Mouse (Mus musculus): ENCODE data around the gene Mrpl53.

Gene Mrpl53

DNA sequence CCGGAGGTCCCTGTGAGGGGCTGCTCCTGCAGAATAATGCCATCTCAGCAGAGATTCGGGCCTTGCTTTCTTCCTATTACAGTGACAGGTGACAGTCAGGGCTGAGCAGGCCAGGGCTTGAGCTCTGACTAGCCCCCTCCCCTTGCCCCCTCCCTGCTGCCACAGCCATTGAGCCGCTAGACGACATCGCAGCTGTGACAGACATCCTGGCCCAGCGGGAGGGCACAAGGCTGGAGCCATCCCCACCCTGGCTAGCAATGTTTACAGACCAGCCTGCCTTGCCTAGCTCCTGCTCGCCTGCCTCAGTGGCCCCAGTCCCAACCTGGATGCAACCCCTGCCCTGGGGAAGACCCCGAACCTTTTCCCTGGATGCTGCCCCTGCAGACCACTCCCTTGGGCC, 42.9 kb downstream of the Mrpl53 start:
- no peak for DNase-seq (ENCODE audit: low spot score)

DNA sequence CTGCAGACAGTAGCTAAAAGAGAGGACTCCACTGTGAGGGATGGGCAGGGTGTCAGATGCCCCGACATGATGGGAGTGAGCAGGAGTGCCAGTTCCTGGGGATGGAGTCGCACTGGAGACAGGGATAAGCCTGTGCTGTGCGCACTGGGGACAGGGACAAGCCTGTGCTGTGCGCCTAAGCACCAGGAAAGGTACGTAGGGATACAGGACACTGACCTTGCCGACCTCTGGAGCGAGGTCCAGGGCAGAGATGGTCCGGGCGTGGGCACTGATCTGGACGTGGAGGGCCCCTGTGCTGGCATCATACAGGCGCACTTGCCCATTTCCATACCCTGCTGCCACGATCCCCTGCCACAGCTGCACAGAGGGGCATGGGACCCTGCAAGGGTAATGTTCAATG, 44.2 kb downstream of the Mrpl53 start:
- no peak for DNase-seq (ENCODE audit: low spot score)

GRCm38 (mm10) chr6:83153485-83153884, 44.6 kb downstream of the Mrpl53 start:
- DNase-seq (ENCODE audit: low spot score): no peak

GRCm38 (mm10) chr6:83155552-83156238, 46.9 kb downstream of the Mrpl53 start:
- DNase-seq (ENCODE audit: low spot score): no peak

DNA sequence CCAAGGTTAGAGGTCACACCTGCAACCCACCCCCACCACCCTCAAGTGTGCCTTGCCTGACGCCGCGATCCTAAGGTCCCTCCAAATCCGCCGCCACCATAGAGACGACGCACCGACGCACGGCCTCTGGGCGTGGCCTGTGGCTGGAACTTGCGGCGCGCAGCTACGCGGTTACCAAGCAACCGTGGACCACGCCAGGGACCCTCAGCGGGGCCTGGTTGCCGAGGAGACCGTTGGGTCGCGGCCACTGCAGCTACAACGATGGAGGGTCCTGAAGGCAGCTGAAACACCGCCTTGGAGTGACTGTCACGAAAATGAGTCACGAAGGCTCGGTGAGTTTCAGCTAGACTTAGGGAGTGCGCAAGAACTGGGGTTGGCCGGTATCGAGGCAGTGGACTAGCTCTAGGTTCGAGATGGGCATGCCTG, 47.4 kb downstream of the Mrpl53 start, which contains the start of the genes Wdr54 and 1700003E16Rik:
Wdr54 (minus strand) TSS at position 139 of the 426 bp plus-strand sequence.
1700003E16Rik (plus strand) TSS at position 146 of the 426 bp plus-strand sequence.
- peak; percentile 36 for DNase-seq (ENCODE audit: low spot score)

GRCm38 (mm10) chr6:83159456-83159855, 50.6 kb downstream of the Mrpl53 start:
- peak; percentile 60 for DNase-seq (ENCODE audit: low spot score)
